Comparison of ENCODE assay signal across 8 mouse cellular contexts in genomic region chr17:56036176-56036900, GRCm38 (mm10). TPM values are rescaled to one million over a fixed set of nuclear protein-coding genes. Genes with fewer than 3 reads are reported as not detected.
A peak's percentile ranks its signal among the peaks of the same experiment; 100 is the strongest.
DNase-seq lines count a peak whose midpoint lies in the region; ATAC-seq lines count a peak whose summit lies in the region.

TSS of gene Sh3gl1 (minus strand) at chr17:56036635.

- no peaks in the 10 kb centered on the region for H3K9me3 ChIP-seq in hindbrain, embryonic 15.5 days

- peak within 1 kb of the TSS; percentile 62 for H3K4me2 ChIP-seq in hindbrain, embryonic 15.5 days

- H3K27me3 ChIP-seq in hindbrain, embryonic 15.5 days, result no peaks in the 10 kb centered on the region

- whole genome bisulfite sequencing in hindbrain, embryonic 15.5 days, result under 1% methylated on average over 74 of the region's 74 CpGs

- peak within 1 kb of the TSS; percentile 91 for H3K27ac ChIP-seq in hindbrain, embryonic 15.5 days (replicated peaks)

- H3K36me3 ChIP-seq in hindbrain, embryonic 15.5 days, result peaks cover 6% of the 10 kb centered on the region; the same call in 1 of the 2 replicates

- H3K4me3 ChIP-seq in hindbrain, embryonic 15.5 days, result peak within 1 kb of the TSS; percentile 99

- DNase-seq in T-cell, adult 2 months (ENCODE audit: low spot score), result peak; percentile 99
- DNase-seq in cerebellum, postnatal 36 days, result peak; percentile 99
- peak; percentile 99 to 100 for DNase-seq in frontal cortex, postnatal 36 days (ENCODE audit: low spot score in 2 of 2)
- peak; percentile 99 for DNase-seq in left cerebral cortex, adult 11 months (ENCODE audit: low spot score)
- peak; percentile 99 to 100 for DNase-seq in lung, postnatal 4 days
- DNase-seq in retina, postnatal 7 days (ENCODE audit: low read depth, low spot score), result peak; percentile 99
- DNase-seq in urinary bladder, adult 2 months (ENCODE audit: low spot score), result peak; percentile 98

- peak within 1 kb of the TSS; percentile 98 for H3K9ac ChIP-seq in hindbrain, embryonic 15.5 days

- peak; percentile 91 for ATAC-seq in hindbrain, embryonic 15.5 days (ENCODE audit: low FRiP score, low read depth)

- peaks cover 48% of the 10 kb centered on the region for H3K4me1 ChIP-seq in hindbrain, embryonic 15.5 days (replicated peaks)

RNA-seq across cellular contexts. Expression of gene Sh3gl1, which starts in this region (rescaled TPM):
- polyA plus RNA-seq in hindbrain, embryonic 15.5 days (2015; fragmentation: Nextera tagmentation; extraction: Ambion mirVana), result 108 and 111 TPM in 2 replicates
- polyA plus RNA-seq in urinary bladder, adult 2 months (2012; rRNA removed), result 55.5 and 78.1 TPM in 2 replicates

Comparison
In these comparisons a context has a peak if more than half of its experiments do, and no peak if none do; other contexts are left out.
1. Peak in every context shown above with its lines: DNase-seq, ATAC-seq, H3K4me3 ChIP-seq and H3K27ac ChIP-seq.